Mouse (Mus musculus) liver, embryonic 11.5 days (tissue): ENCODE results near the gene Afg3l1. TPM values are rescaled to one million over a fixed set of nuclear protein-coding genes. Genes with fewer than 3 reads are reported as not detected.
"Not testable (repeated sequence)": the region's sequence is repeated elsewhere in the genome, so short reads cannot be mapped to it uniquely, and the experiment has no call there.

Experiments
- ATAC-seq: fragments of 200-750 bp; cut with Nextera tagmentation; replicated peaks from 2 replicates; pipeline ENCODE4 v1.8.0; 2017; ENCODE audit warnings: moderate number of reproducible peaks, mild to moderate bottlenecking, moderate TSS enrichment, moderate library complexity; ENCODE audit not compliant: low FRiP score
- DNase-seq: peaks from one replicate; pipeline ENCODE4 v3.0.0-alpha.2; 2017; ENCODE audit warnings: low spot score
- H3K27ac ChIP-seq: fragments of 300-500 bp; sonication (generic); 2 replicates; pipeline ENCODE4 v1.5.1; 2014; ENCODE audit warnings: mild to moderate bottlenecking, low read depth, low read length, control low read depth
- H3K27me3 ChIP-seq: fragments of 300-500 bp; sonication (generic); replicated peaks from 2 replicates; pipeline ENCODE4 v1.6.1; 2014; ENCODE audit warnings: low read length, mixed read lengths; ENCODE audit not compliant: control insufficient read depth, insufficient read depth
- H3K36me3 ChIP-seq: fragments of 300-500 bp; sonication (generic); 2 replicates; pipeline ENCODE4 v1.6.1; 2014; ENCODE audit warnings: mild to moderate bottlenecking, low read length, moderate library complexity, mixed read lengths; ENCODE audit not compliant: control insufficient read depth, insufficient read depth
- H3K4me1 ChIP-seq: fragments of 300-500 bp; sonication (generic); replicated peaks from 2 replicates; pipeline ENCODE4 v1.6.1; 2014; ENCODE audit warnings: low read length, mixed read lengths; ENCODE audit not compliant: control insufficient read depth, insufficient read depth
- H3K4me2 ChIP-seq: fragments of 300-500 bp; sonication (generic); 2 replicates; pipeline ENCODE4 v1.6.1; 2014; ENCODE audit warnings: mild to moderate bottlenecking, control low read depth, moderate library complexity
- H3K4me3 ChIP-seq: fragments of 300-500 bp; sonication (generic); 2 replicates; pipeline ENCODE4 v1.5.1; 2014; ENCODE audit warnings: low read depth, low read length, control low read depth
- H3K9ac ChIP-seq: fragments of 300-500 bp; sonication (generic); 2 replicates; pipeline ENCODE4 v1.6.1; 2014; ENCODE audit warnings: low read depth, low read length, control low read depth
- H3K9me3 ChIP-seq: fragments of 300-500 bp; sonication (generic); 2 replicates; pipeline ENCODE4 v1.6.1; 2016; ENCODE audit warnings: low read length, inconsistent platforms, mixed read lengths; ENCODE audit not compliant: control insufficient read depth
- WGBS: fragments of 180-500 bp; shearing (Covaris S2); extraction: QIAGEN DNeasy Blood & Tissue Kit; methylation state at CpG from one replicate; pipeline ENCODE4 v1.1.7; 2014; 5-methylcytosine and 5-hydroxymethylcytosine counted together
- polyA plus RNA-seq: library from polyadenylated mRNA; unstranded; fragments of >200 nt; fragmentation: Nextera tagmentation; extraction: Ambion mirVana; gene quantifications from 2 replicates; pipeline ENCODE4 v1.2.1, GENCODE M21; 2014

Afg3l1 gene
- polyA plus RNA-seq, 1 experiment from 2014 or later = 43.0 TPM

DNA sequence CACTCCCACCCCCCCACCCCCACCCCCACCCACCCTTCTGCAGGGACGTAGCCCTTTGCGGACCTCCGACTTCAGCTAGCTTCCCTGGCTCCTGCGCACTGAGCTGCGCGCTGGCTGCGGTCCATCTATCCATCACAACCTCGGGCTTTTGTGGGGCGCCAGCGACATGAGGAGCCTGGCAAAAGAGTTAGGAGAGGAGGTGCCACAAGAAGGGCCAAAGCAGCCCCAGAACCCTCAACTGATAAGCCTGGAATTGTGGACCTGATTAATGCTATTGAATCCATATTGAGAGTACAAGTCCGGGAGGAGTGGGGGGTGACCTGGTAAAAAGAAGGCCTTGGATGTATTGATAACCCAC is 37.8 kb downstream of the Afg3l1 start:
- Histone ChIP-seq H3K36me3 (peaks cover under 1% of the 10 kb centered on the region; the same call in 1 of the 2 replicates), H3K27me3 (peaks cover 54% of the 10 kb centered on the region), H3K9me3 (no peaks in the 10 kb centered on the region), H3K4me1 (peaks cover 11% of the 10 kb centered on the region), H3K27ac (no peak overlapping the region), H3K4me3 (peak overlapping the region; percentile 66), H3K9ac (no peak overlapping the region), H3K4me2 (peak overlapping the region; percentile 96)
- WGBS = 5% methylated on average over 11 of the region's 11 CpGs
- no peak for ATAC-seq
- no peak for DNase-seq

DNA sequence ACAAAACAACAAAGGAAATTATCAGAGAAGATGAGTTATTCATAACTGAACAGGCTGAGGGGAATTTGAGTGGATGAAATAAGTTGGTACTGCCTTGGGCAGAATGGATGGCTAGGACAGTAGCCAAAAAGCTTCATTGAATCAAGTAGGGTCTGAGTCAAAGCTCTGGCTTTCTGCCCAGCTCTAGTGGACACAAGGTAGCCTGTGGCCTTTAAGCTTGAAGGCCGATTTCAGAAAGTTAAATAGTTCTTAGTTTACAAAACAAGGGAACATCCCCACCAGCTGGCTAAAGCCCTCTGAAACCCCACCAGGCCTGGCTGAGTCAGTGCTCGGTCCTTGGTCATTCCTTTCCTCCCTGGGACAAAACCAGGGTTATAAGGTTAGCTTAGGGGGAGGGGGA is 38.9 kb downstream of the Afg3l1 start:
- Histone ChIP-seq H3K4me3 (no peak overlapping the region), H3K4me1 (peaks cover 11% of the 10 kb centered on the region), H3K27me3 (peaks cover 52% of the 10 kb centered on the region), H3K9ac (no peak overlapping the region), H3K4me2 (no peak overlapping the region), H3K9me3 (no peaks in the 10 kb centered on the region), H3K27ac (no peak overlapping the region), H3K36me3 (peaks cover 3% of the 10 kb centered on the region; the same call in 1 of the 2 replicates)
- WGBS = 43% methylated on average over 2 of the region's 2 CpGs
- no peak for ATAC-seq
- DNase-seq = no peak

DNA sequence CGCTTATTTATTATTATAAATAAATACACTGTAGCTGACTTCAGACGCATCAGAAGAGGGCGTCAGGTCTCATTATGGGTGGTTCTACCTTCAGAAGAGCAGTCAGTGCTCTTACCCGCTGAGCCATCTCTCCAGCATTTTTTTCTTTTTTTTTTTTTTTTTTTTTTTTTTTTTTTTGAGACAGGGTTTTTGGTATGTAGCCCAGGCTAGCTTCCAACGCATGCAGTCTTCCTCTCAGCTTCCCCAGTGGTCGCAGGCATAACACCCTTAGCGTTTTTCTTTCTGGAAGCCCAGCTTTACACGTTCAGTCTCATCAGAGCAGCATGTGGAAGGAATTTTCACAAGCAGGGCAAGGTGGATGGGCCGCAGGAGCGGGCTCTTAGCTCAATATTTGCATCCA is 40.5 kb downstream of the Afg3l1 start:
- WGBS = 38% methylated on average over 10 of the region's 10 CpGs
- H3K36me3 ChIP-seq = peaks cover 10% of the 10 kb centered on the region
- no peak overlapping the region for H3K9ac ChIP-seq
- H3K27ac ChIP-seq = no peak overlapping the region
- no peaks in the 10 kb centered on the region for H3K9me3 ChIP-seq
- ATAC-seq (no peak), DNase-seq (no peak)
- H3K4me2 ChIP-seq = peak overlapping the region; percentile 93
- H3K27me3 ChIP-seq = peaks cover 40% of the 10 kb centered on the region
- peaks cover 11% of the 10 kb centered on the region for H3K4me1 ChIP-seq
- H3K4me3 ChIP-seq = peak overlapping the region; percentile 78

DNA sequence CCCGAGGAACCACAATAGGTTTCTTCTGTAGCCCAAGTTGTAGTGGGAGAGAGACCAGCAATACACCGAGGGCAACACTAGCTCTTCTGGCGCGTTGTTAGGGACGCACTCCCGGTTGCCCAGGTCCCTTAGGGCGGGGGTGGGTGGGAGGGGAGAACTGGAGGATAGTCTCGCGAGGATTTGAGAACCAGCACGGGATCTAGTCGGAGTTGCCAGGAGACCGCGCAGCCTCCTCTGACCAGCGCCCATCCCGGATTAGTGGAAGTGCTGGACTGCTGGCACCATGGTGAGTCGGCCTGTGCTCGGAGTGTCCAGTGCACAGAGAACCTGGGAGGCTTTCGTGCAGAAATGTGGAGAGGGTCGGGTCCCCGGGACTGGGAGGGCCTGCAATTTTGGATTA is 41.0 kb downstream of the Afg3l1 start, which contains the start of gene Gas8:
TSS of gene Gas8 (plus strand) at position 168 of the 400 bp plus-strand sequence.
- no peak within 1 kb of the TSS; the same call in 1 of the 2 replicates for H3K27ac ChIP-seq
- under 1% methylated on average over 20 of the region's 20 CpGs for WGBS
- H3K9ac ChIP-seq = peak within 1 kb of the TSS; percentile 75
- no peaks in the 10 kb centered on the region for H3K9me3 ChIP-seq
- peaks cover 14% of the 10 kb centered on the region for H3K36me3 ChIP-seq
- H3K4me3 ChIP-seq = peak within 1 kb of the TSS; percentile 78
- H3K4me2 ChIP-seq = peak within 1 kb of the TSS; percentile 93
- H3K27me3 ChIP-seq = peaks cover 35% of the 10 kb centered on the region
- H3K4me1 ChIP-seq = peaks cover 11% of the 10 kb centered on the region
- DNase-seq (peak; percentile 88), ATAC-seq (peak; percentile 92)

DNA sequence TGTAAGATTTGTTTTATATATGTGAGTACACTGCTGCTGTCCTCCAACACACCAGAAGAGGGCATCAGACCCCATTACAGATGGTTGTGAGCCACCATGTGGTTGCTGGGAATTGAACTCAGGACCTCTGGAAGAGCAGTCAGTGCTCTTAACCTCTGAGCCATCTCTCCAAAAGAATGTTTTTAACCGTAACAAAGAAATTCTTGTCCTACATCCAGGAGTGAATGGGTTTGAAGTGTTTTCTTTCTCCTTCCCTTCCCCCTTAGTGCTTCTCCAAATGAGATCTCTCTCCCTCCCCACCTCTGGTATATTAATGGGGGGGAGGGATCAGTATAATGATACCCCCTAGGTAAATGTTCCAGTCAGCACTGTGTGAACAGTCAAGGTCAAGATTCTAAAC is 42.3 kb downstream of the Afg3l1 start:
- 92% methylated on average over 1 of the region's 1 CpGs for WGBS
- not testable (repeated sequence) for H3K4me2 ChIP-seq, H3K4me3 ChIP-seq, H3K9me3 ChIP-seq, H3K9ac ChIP-seq, H3K4me1 ChIP-seq, ATAC-seq, H3K27ac ChIP-seq, DNase-seq
- Histone ChIP-seq H3K36me3 (peaks cover 23% of the 10 kb centered on the region), H3K27me3 (peaks cover 22% of the 10 kb centered on the region)

DNA sequence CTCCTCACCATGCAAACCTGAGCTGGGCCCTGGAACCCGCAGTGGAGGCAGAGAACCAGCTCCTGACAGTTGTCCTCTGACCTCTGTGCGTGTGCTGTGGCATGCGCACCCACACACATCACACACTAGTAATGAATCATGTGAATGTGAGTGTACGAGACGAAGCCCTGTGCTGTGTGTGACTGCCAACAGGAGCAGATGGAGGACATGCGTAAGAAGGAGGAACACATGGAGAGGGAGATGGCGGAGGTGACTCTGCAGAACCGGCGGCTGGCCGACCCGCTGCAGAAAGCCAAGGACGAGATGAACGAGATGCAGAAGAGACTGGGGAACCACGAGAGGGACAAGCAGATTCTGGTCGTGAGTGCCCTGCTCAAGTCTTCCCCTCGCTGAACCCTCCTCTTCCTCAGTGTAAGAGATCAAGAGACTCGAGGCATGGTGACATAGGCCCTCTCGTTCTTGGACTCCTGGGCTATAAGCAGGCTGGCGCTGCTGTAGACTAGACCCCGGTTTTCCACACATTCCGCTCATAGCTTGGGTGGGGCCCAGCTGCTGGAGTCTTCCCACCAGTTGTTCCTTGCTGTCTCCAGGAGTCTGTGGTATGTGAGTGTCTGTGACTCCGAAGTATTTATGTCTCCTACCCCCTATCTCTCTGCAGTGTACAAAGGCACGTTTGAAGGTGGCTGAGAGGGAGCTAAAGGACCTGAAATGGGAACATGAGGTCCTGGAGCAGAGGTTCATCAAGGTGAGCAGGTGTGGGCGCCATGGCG is 50.2 kb downstream of the Afg3l1 start:
- no peak overlapping the region for H3K9ac ChIP-seq
- no peak for ATAC-seq
- no peaks in the 10 kb centered on the region for H3K9me3 ChIP-seq
- H3K36me3 ChIP-seq = peaks cover 57% of the 10 kb centered on the region
- 88% methylated on average over 25 of the region's 25 CpGs for WGBS
- H3K4me1 ChIP-seq = no peaks in the 10 kb centered on the region
- no peak for DNase-seq
- H3K4me2 ChIP-seq = no peak overlapping the region
- H3K4me3 ChIP-seq = no peak overlapping the region
- no peak overlapping the region for H3K27ac ChIP-seq
- H3K27me3 ChIP-seq = no peaks in the 10 kb centered on the region

DNA sequence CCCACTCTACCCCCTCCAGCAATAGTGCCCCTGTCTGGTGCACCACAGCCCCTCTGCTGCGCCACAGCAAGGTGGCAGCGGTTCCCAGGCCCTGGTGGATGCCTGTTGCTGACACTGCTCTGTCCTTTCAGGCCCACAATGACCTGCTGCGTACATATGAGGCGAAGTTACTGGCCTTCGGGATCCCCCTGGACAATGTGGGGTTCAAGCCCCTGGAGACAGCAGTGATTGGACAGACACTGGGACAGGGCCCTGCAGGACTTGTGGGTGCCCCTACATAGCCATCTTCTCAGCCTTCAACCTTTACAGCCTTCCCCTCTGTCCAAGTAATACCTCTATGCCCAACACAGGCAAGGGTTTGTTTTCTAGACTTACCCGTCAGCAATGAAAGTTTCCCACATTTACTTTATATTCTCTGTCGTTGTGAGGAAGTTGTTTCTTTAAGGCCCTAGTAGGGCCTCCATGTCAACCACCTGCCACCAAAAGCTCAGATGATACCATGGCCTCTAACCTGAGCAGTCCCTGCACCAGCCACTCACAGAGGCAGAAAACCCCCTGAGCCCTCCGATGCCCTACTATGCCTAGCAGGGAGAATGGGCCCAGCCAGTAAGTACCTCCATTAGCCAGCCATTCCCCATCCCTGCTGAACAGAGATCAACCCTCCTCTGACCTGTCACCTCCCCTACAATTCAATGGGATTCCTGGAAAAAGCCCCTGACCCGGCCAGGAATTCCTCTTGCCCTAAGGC is 58.7 kb downstream of the Afg3l1 start:
- no peak overlapping the region for H3K4me3 ChIP-seq
- H3K9me3 ChIP-seq = no peaks in the 10 kb centered on the region
- no peak overlapping the region for H3K4me2 ChIP-seq
- H3K27ac ChIP-seq = no peak overlapping the region
- no peaks in the 10 kb centered on the region for H3K4me1 ChIP-seq
- peaks cover 10% of the 10 kb centered on the region for H3K27me3 ChIP-seq
- peaks cover 9% of the 10 kb centered on the region; the same call in 1 of the 2 replicates for H3K36me3 ChIP-seq
- 87% methylated on average over 9 of the region's 9 CpGs for WGBS
- H3K9ac ChIP-seq = no peak overlapping the region
- ATAC-seq (no peak), DNase-seq (no peak)

DNA sequence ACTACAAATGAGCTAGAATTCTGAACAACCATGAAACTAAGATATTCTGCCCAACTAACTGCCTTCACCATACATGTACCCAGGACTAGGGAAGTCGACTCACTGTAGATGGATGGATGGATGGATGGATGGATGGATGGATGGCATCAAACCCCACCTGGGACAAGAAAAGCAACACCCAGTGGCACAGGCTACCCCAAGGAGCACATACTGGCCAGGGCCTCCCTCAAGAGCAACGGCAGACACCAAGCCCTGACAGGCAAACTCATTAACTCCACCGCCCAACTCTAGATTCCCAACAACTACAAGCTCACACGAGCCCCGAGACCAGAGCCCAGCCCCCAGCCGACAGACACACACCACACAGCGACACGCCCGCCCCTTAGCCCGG is 59.3 kb downstream of the Afg3l1 start:
- H3K4me3 ChIP-seq = no peak overlapping the region
- H3K9ac ChIP-seq = no peak overlapping the region
- H3K9me3 ChIP-seq = no peaks in the 10 kb centered on the region
- DNase-seq (no peak), ATAC-seq (no peak)
- no peak overlapping the region for H3K27ac ChIP-seq
- H3K4me1 ChIP-seq = no peaks in the 10 kb centered on the region
- no peak overlapping the region for H3K4me2 ChIP-seq
- peaks cover 10% of the 10 kb centered on the region for H3K27me3 ChIP-seq
- WGBS = 30% methylated on average over 7 of the region's 10 CpGs
- peaks cover 6% of the 10 kb centered on the region; the same call in 1 of the 2 replicates for H3K36me3 ChIP-seq
